Mouse (Mus musculus): ENCODE results near the gene Fbxo41. TPM values are rescaled to one million over a fixed set of nuclear protein-coding genes. Genes with fewer than 3 reads are reported as not detected.

Gene Fbxo41
- polyA plus RNA-seq, 1 experiment = 0.43 TPM

- Histone ChIP-seq H3K27me3 (ENCODE audit: control insufficient read depth, insufficient read depth, low read length, poor library complexity, severe bottlenecking) (no peaks in the 10 kb centered on the region), H3K27ac (ENCODE audit: insufficient read depth, low read length) (no peak overlapping the region), H3K4me3 (ENCODE audit: low read depth, low read length) (0 out of 2 replicates have a peak overlapping the region, but pooled peaks have one; percentile 5), H3K9ac (ENCODE audit: low read depth, poor library complexity, severe bottlenecking) (no peak overlapping the region), H3K9me3 (replicated peaks; ENCODE audit: control insufficient read depth, insufficient read depth, low read length, poor library complexity, severe bottlenecking) (no peaks in the 10 kb centered on the region), H3K36me3 (ENCODE audit: control insufficient read depth, insufficient read depth, low read length, poor library complexity, severe bottlenecking) (no peaks in the 10 kb centered on the region), H3K4me1 (ENCODE audit: control insufficient read depth, insufficient read depth, low read length) (peaks cover 5% of the 10 kb centered on the region)
- TF ChIP-seq POLR2A (IDR thresholded peaks at IDR 0.05; ENCODE audit: insufficient read depth, low read length) = no peak
- TF ChIP-seq CTCF (IDR thresholded peaks at IDR 0.05; ENCODE audit: low read depth, low read length) = peak; percentile 17
- no peak for TF ChIP-seq EP300 (IDR thresholded peaks at IDR 0.05; ENCODE audit: insufficient read depth, low read depth, low read length)
Observed at GRCm38 (mm10) chr6:85478416-85478815, 24.4 kb downstream of the Fbxo41 start.

GRCm38 (mm10) chr6:85477366-85477917, 25.4 kb downstream of the Fbxo41 start:
- H3K9ac ChIP-seq (ENCODE audit: low read depth, poor library complexity, severe bottlenecking) = no peak overlapping the region
- H3K27me3 ChIP-seq (ENCODE audit: control insufficient read depth, insufficient read depth, low read length, poor library complexity, severe bottlenecking) = no peaks in the 10 kb centered on the region
- H3K36me3 ChIP-seq (ENCODE audit: control insufficient read depth, insufficient read depth, low read length, poor library complexity, severe bottlenecking) = no peaks in the 10 kb centered on the region
- H3K4me1 ChIP-seq (ENCODE audit: control insufficient read depth, insufficient read depth, low read length) = peaks cover 5% of the 10 kb centered on the region
- TF ChIP-seq EP300 (IDR thresholded peaks at IDR 0.05; ENCODE audit: insufficient read depth, low read depth, low read length) (no peak), CTCF (IDR thresholded peaks at IDR 0.05; ENCODE audit: low read depth, low read length) (peak; percentile 92), POLR2A (IDR thresholded peaks at IDR 0.05; ENCODE audit: insufficient read depth, low read length) (no peak)
- no peaks in the 10 kb centered on the region for H3K9me3 ChIP-seq (replicated peaks; ENCODE audit: control insufficient read depth, insufficient read depth, low read length, poor library complexity, severe bottlenecking)
- no peak overlapping the region for H3K4me3 ChIP-seq (ENCODE audit: low read depth, low read length)
- H3K27ac ChIP-seq (ENCODE audit: insufficient read depth, low read length) = no peak overlapping the region

GRCm38 (mm10) chr6:85475581-85475980, 27.2 kb downstream of the Fbxo41 start:
- TF ChIP-seq EP300 (IDR thresholded peaks at IDR 0.05; ENCODE audit: insufficient read depth, low read depth, low read length) (no peak), CTCF (IDR thresholded peaks at IDR 0.05; ENCODE audit: low read depth, low read length) (no peak), POLR2A (IDR thresholded peaks at IDR 0.05; ENCODE audit: insufficient read depth, low read length) (no peak)

GRCm38 (mm10) chr6:85472542-85472941, 30.3 kb downstream of the Fbxo41 start:
- Histone ChIP-seq H3K27ac (ENCODE audit: insufficient read depth, low read length) (no peak overlapping the region), H3K9ac (ENCODE audit: low read depth, poor library complexity, severe bottlenecking) (no peak overlapping the region), H3K27me3 (ENCODE audit: control insufficient read depth, insufficient read depth, low read length, poor library complexity, severe bottlenecking) (no peaks in the 10 kb centered on the region), H3K36me3 (ENCODE audit: control insufficient read depth, insufficient read depth, low read length, poor library complexity, severe bottlenecking) (peaks cover 6% of the 10 kb centered on the region), H3K9me3 (replicated peaks; ENCODE audit: control insufficient read depth, insufficient read depth, low read length, poor library complexity, severe bottlenecking) (no peaks in the 10 kb centered on the region), H3K4me3 (ENCODE audit: low read depth, low read length) (no peak overlapping the region), H3K4me1 (ENCODE audit: control insufficient read depth, insufficient read depth, low read length) (peaks cover 5% of the 10 kb centered on the region)
- TF ChIP-seq CTCF (IDR thresholded peaks at IDR 0.05; ENCODE audit: low read depth, low read length) (no peak), POLR2A (IDR thresholded peaks at IDR 0.05; ENCODE audit: insufficient read depth, low read length) (no peak), EP300 (IDR thresholded peaks at IDR 0.05; ENCODE audit: insufficient read depth, low read depth, low read length) (no peak)

More at GRCm38 (mm10) chr6:85475581-85475980, 27.2 kb downstream of the Fbxo41 start:
- Histone ChIP-seq H3K9me3 (replicated peaks; ENCODE audit: control insufficient read depth, insufficient read depth, low read length, poor library complexity, severe bottlenecking) (no peaks in the 10 kb centered on the region), H3K9ac (ENCODE audit: low read depth, poor library complexity, severe bottlenecking) (no peak overlapping the region), H3K4me1 (ENCODE audit: control insufficient read depth, insufficient read depth, low read length) (peaks cover 5% of the 10 kb centered on the region), H3K36me3 (ENCODE audit: control insufficient read depth, insufficient read depth, low read length, poor library complexity, severe bottlenecking) (no peaks in the 10 kb centered on the region), H3K4me3 (ENCODE audit: low read depth, low read length) (no peak overlapping the region), H3K27ac (ENCODE audit: insufficient read depth, low read length) (no peak overlapping the region), H3K27me3 (ENCODE audit: control insufficient read depth, insufficient read depth, low read length, poor library complexity, severe bottlenecking) (no peaks in the 10 kb centered on the region)

DNA sequence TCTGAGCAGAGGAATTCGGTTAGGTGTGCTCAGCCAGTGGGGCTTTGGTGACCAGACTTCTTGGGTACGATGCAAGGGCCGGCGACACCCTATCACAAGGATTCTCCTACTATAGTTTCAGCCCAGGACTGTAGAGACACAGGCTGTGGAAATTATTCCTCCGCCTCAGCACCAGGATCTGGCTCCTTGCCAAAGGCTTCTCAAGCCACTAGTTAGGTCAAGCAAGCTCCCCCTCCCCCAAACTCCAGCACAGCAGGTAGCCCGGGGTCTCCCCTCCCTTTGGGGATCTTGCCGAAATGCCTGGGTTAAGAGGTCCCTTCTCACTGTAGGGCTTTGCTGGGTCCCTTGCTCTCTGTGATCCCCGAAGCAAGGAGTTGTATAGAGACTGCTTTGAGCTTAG, 30.8 kb downstream of the Fbxo41 start:
- H3K36me3 ChIP-seq (ENCODE audit: control insufficient read depth, insufficient read depth, low read length, poor library complexity, severe bottlenecking) = peaks cover 12% of the 10 kb centered on the region
- no peaks in the 10 kb centered on the region for H3K9me3 ChIP-seq (replicated peaks; ENCODE audit: control insufficient read depth, insufficient read depth, low read length, poor library complexity, severe bottlenecking)
- H3K9ac ChIP-seq (ENCODE audit: low read depth, poor library complexity, severe bottlenecking) = no peak overlapping the region
- H3K27me3 ChIP-seq (ENCODE audit: control insufficient read depth, insufficient read depth, low read length, poor library complexity, severe bottlenecking) = no peaks in the 10 kb centered on the region
- TF ChIP-seq EP300 (IDR thresholded peaks at IDR 0.05; ENCODE audit: insufficient read depth, low read depth, low read length) = no peak
- TF ChIP-seq POLR2A (IDR thresholded peaks at IDR 0.05; ENCODE audit: insufficient read depth, low read length) = no peak
- no peak for TF ChIP-seq CTCF (IDR thresholded peaks at IDR 0.05; ENCODE audit: low read depth, low read length)
- no peak overlapping the region for H3K27ac ChIP-seq (ENCODE audit: insufficient read depth, low read length)
- H3K4me1 ChIP-seq (ENCODE audit: control insufficient read depth, insufficient read depth, low read length) = peaks cover 5% of the 10 kb centered on the region
- no peak overlapping the region for H3K4me3 ChIP-seq (ENCODE audit: low read depth, low read length)

- H3K36me3 ChIP-seq (ENCODE audit: control insufficient read depth, insufficient read depth, low read length, poor library complexity, severe bottlenecking) = peaks cover 33% of the 10 kb centered on the region
- H3K27ac ChIP-seq (ENCODE audit: insufficient read depth, low read length) = no peak overlapping the region
- no peaks in the 10 kb centered on the region for H3K27me3 ChIP-seq (ENCODE audit: control insufficient read depth, insufficient read depth, low read length, poor library complexity, severe bottlenecking)
- no peaks in the 10 kb centered on the region for H3K9me3 ChIP-seq (replicated peaks; ENCODE audit: control insufficient read depth, insufficient read depth, low read length, poor library complexity, severe bottlenecking)
- TF ChIP-seq EP300 (IDR thresholded peaks at IDR 0.05; ENCODE audit: insufficient read depth, low read depth, low read length) (no peak), CTCF (IDR thresholded peaks at IDR 0.05; ENCODE audit: low read depth, low read length) (no peak), POLR2A (IDR thresholded peaks at IDR 0.05; ENCODE audit: insufficient read depth, low read length) (no peak)
- no peak overlapping the region for H3K4me3 ChIP-seq (ENCODE audit: low read depth, low read length)
- no peak overlapping the region for H3K9ac ChIP-seq (ENCODE audit: low read depth, poor library complexity, severe bottlenecking)
- no peaks in the 10 kb centered on the region for H3K4me1 ChIP-seq (ENCODE audit: control insufficient read depth, insufficient read depth, low read length)
Observed at GRCm38 (mm10) chr6:85469660-85470430, 32.9 kb downstream of the Fbxo41 start.

All from ES-Bruce4 (cell line).